Mouse (Mus musculus): ENCODE results near the gene Vps8. TPM values are rescaled to one million over a fixed set of nuclear protein-coding genes. Genes with fewer than 3 reads are reported as not detected.

The Vps8 gene
- total and polyA plus RNA-seq, 3 experiments: 13.6 to 17.6 (median 15.9) TPM

GRCm38 (mm10) chr16:21642906-21643305 lies 220.0 kb downstream of the Vps8 start:
- Histone ChIP-seq H3K4me1 (ENCODE audit: control insufficient read depth in 1 of 2, insufficient read depth in 2 of 2) (peaks cover 26 to 68% of the 10 kb centered on the region in 2 experiments), H3K27me3 (replicated peaks) (no peaks in the 10 kb centered on the region), H3K36me3 (replicated peaks in 1 of 2; ENCODE audit: control insufficient read depth in 1 of 2, insufficient read depth in 1 of 2, low read length in 1 of 2) (peaks cover 0 to 17% of the 10 kb centered on the region in 2 experiments), H3K4me2 (ENCODE audit: insufficient read depth, low read depth, poor library complexity, severe bottlenecking) (no peak overlapping the region), H3K4me3 (replicated peaks in 1 of 3; ENCODE audit: low read depth in 2 of 3, low read length in 2 of 3, poor library complexity in 1 of 3) (no peak overlapping the region), H3K9ac (ENCODE audit: insufficient read depth, low read depth) (no peak overlapping the region), H3K79me2 (replicated peaks; ENCODE audit: control insufficient read depth, extremely low read depth, insufficient read depth, poor library complexity, severe bottlenecking) (no peaks in the 10 kb centered on the region), H3K27ac (ENCODE audit: insufficient read depth, low read depth) (no peak overlapping the region), H3K9me3 (replicated peaks; ENCODE audit: low read length) (no peaks in the 10 kb centered on the region)
- DNase-seq (ENCODE audit: extremely low read depth): no peak
- dilution Hi-C loops (cut with MboI; ENCODE audit: extremely low pct_ligation_motif_present, extremely low pct_unique_long_range_greater_than_20kb, low sequenced_read_pairs) (no loop called here), in situ Hi-C loops (cut with MboI; ENCODE audit: low pct_ligation_motif_present, low pct_unique_long_range_greater_than_20kb, low sequenced_read_pairs) (no loop called here)
- TF ChIP-seq CHD1 (IDR thresholded peaks at IDR 0.05; ENCODE audit: low read depth, low read length) (no peak), POLR2AphosphoS2 (IDR thresholded peaks at IDR 0.05; ENCODE audit: low read depth, low read length) (no peak), ZNF384 (IDR thresholded peaks at IDR 0.05; ENCODE audit: low read depth, low read length) (no peak), MYC (IDR thresholded peaks at IDR 0.05; ENCODE audit: low read depth, low read length) (no peak), NRF1 (IDR thresholded peaks at IDR 0.05; ENCODE audit: low read depth, low read length) (no peak), JUND (conservative IDR thresholded peaks at IDR 0.05; ENCODE audit: low read depth, low read length) (no peak), HCFC1 (IDR thresholded peaks at IDR 0.05; ENCODE audit: low read depth, low read length) (no peak), MEF2A (IDR thresholded peaks at IDR 0.05; ENCODE audit: borderline replicate concordance, low read depth, low read length) (no peak), JUN (IDR thresholded peaks at IDR 0.05; ENCODE audit: insufficient read depth, low read depth, low read length) (no peak), ELF1 (IDR thresholded peaks at IDR 0.05; ENCODE audit: low read depth, low read length) (no peak), POLR2A (IDR thresholded peaks at IDR 0.05; ENCODE audit: low read depth, low read length) (no peak), USF2 (conservative IDR thresholded peaks at IDR 0.05; ENCODE audit: low read depth, low read length) (no peak), CHD2 (IDR thresholded peaks at IDR 0.05; ENCODE audit: low read length) (no peak), ZKSCAN1 (IDR thresholded peaks at IDR 0.05; ENCODE audit: borderline replicate concordance, low read depth, low read length) (no peak), CTCF (conservative IDR thresholded peaks at IDR 0.05 in 1 of 2, IDR thresholded peaks at IDR 0.05 in 1 of 2; ENCODE audit: low read depth in 2 of 2, low read length in 2 of 2) (no peak), ZMIZ1 (IDR thresholded peaks at IDR 0.05; ENCODE audit: low read depth, low read length) (no peak), UBTF (IDR thresholded peaks at IDR 0.05; ENCODE audit: low read depth, low read length) (no peak), TBP (conservative IDR thresholded peaks at IDR 0.05; ENCODE audit: low read depth, low read length) (no peak), KAT2A (IDR thresholded peaks at IDR 0.05; ENCODE audit: insufficient replicate concordance, low read length) (no peak)

- peaks cover 28 to 71% of the 10 kb centered on the region in 2 experiments for H3K4me1 ChIP-seq (ENCODE audit: control insufficient read depth in 1 of 2, insufficient read depth in 2 of 2)
- dilution Hi-C loops (cut with MboI; ENCODE audit: extremely low pct_ligation_motif_present, extremely low pct_unique_long_range_greater_than_20kb, low sequenced_read_pairs) (no loop called here), in situ Hi-C loops (cut with MboI; ENCODE audit: low pct_ligation_motif_present, low pct_unique_long_range_greater_than_20kb, low sequenced_read_pairs) (no loop called here)
- TF ChIP-seq ELF1 (IDR thresholded peaks at IDR 0.05; ENCODE audit: low read depth, low read length): no peak
- TF ChIP-seq NELFE (IDR thresholded peaks at IDR 0.05; ENCODE audit: low read depth, low read length): no peak
- no peak for TF ChIP-seq E2F4 (IDR thresholded peaks at IDR 0.05; ENCODE audit: insufficient replicate concordance, low read depth, low read length)
- TF ChIP-seq KAT2A (IDR thresholded peaks at IDR 0.05; ENCODE audit: insufficient replicate concordance, low read length): no peak
- no peak for TF ChIP-seq BHLHE40 (IDR thresholded peaks at IDR 0.05; ENCODE audit: low read depth, low read length)
- TF ChIP-seq ZMIZ1 (IDR thresholded peaks at IDR 0.05; ENCODE audit: low read depth, low read length): no peak
- no peak for TF ChIP-seq RCOR1 (conservative IDR thresholded peaks at IDR 0.05; ENCODE audit: low read depth, low read length)
- H3K9me3 ChIP-seq (replicated peaks; ENCODE audit: low read length): no peaks in the 10 kb centered on the region
- H3K9ac ChIP-seq (ENCODE audit: insufficient read depth, low read depth): no peak overlapping the region
- no peaks in the 10 kb centered on the region for H3K27me3 ChIP-seq (replicated peaks)
- H3K79me2 ChIP-seq (replicated peaks; ENCODE audit: control insufficient read depth, extremely low read depth, insufficient read depth, poor library complexity, severe bottlenecking): no peaks in the 10 kb centered on the region
- no peak overlapping the region for H3K4me2 ChIP-seq (ENCODE audit: insufficient read depth, low read depth, poor library complexity, severe bottlenecking)
- no peak for DNase-seq (ENCODE audit: extremely low read depth)
- no peak overlapping the region for H3K27ac ChIP-seq (ENCODE audit: insufficient read depth, low read depth)
- peaks cover 0 to 16% of the 10 kb centered on the region in 2 experiments for H3K36me3 ChIP-seq (replicated peaks in 1 of 2; ENCODE audit: control insufficient read depth in 1 of 2, insufficient read depth in 1 of 2, low read length in 1 of 2)
- H3K4me3 ChIP-seq (replicated peaks in 1 of 3; ENCODE audit: low read depth in 2 of 3, low read length in 2 of 3, poor library complexity in 1 of 3): peak overlapping the region in 1 of 3 experiments; percentile 26
Observed at GRCm38 (mm10) chr16:21643621-21644041, 220.7 kb downstream of the Vps8 start.

All from CH12.LX (cell line).